In the genomic region with DNA sequence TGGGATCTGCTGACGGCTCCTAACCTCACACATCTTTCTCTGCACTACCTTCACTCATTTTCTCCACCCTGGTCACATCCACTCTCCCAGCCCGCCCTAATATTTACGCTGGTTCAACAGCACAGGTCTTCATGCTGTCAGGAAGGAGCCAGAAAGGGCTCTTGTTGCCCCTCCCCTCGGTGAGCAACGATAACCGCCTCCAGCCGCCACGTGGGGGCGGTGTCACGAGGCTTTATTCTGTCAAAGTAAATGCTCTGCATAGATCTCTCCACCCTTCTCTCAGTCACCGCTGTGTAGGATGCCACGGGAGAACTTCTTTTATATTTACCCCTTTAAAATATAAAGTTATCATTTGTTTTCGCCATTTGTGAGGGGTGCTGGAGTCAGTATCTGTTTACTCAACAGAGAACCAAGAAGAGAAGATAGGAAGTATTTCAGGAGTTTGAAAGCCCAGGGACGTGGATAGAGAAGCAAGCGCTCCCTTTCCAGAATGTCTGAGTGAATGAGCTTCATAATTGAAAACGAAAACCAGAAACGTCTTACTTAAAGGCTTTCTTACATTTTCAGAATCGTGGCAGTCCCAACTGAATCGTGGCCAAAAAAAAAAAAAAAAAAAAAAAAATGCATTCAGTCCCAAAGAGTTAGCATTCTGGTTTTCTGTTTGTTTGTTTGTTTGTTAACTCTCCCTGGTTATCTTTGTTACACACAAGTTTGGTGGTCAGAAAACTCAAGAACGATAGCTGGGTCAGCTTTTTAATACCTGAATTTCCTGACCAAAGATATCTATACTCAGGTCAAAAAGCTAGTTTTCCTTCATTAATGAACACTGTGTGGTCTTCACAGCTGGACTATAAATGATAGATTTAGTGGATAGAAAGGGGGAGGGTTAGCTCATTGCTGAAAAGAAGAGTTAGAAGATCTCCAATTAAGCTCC, we compare ENCODE assay signal across 8 mouse cellular contexts. TPM values are rescaled to one million over a fixed set of nuclear protein-coding genes. Genes with fewer than 3 reads are reported as not detected.
DNase-seq lines count a peak whose midpoint lies in the region; ATAC-seq and TF ChIP-seq lines count a peak whose summit lies in the region.

No protein-coding gene starts in this region.

- no peak for TF ChIP-seq POLR2A in cerebellum, adult 2 months (IDR thresholded peaks at IDR 0.05; ENCODE audit: borderline replicate concordance, insufficient read depth, low read length)

- no peaks in the 10 kb centered on the region for H3K27me3 ChIP-seq in cerebellum, adult 2 months (ENCODE audit: control insufficient read depth, insufficient read depth, low read length)

- ATAC-seq in megakaryocyte, adult 5-6 weeks (ENCODE audit: poor library complexity, severe bottlenecking): peak; percentile 85

- no peaks in the 10 kb centered on the region for H3K4me1 ChIP-seq in cerebellum, adult 2 months (ENCODE audit: control insufficient read depth, insufficient read depth, low read length)

- no peak for TF ChIP-seq CTCF in cerebellum, adult 2 months (IDR thresholded peaks at IDR 0.05; ENCODE audit: borderline replicate concordance, insufficient read depth, low read depth, low read length)

- no peak overlapping the region for H3K27ac ChIP-seq in cerebellum, adult 2 months (ENCODE audit: insufficient read depth, low read length)

- 62% methylated on average over 20 of the region's 20 CpGs for WGBS in cerebellum, adult 2 months

- peak; percentile 4 to 18 for DNase-seq in cerebellum, postnatal 14 days
- DNase-seq in cerebellum, adult 2 months: no peak
- peak; percentile 11 for DNase-seq in right cerebral cortex, postnatal 14 days
- no peak for DNase-seq in right cerebral cortex, postnatal 25 days
- DNase-seq in heart, postnatal 10 days: peak; percentile 3 to 4
- DNase-seq in urinary bladder, postnatal 25 days (ENCODE audit: low spot score): peak; percentile 15
- DNase-seq in gastrocnemius, postnatal 36 days: no peak

- H3K4me3 ChIP-seq in cerebellum, adult 2 months (replicated peaks; ENCODE audit: insufficient read depth, low read depth, low read length): no peak overlapping the region

- intact Hi-C loops in heart, postnatal 10 days (cut with DNase I): no loop called here
- intact Hi-C loops in gastrocnemius, postnatal 36 days (cut with DNase I): no loop called here

RNA-seq across cellular contexts. Expression of a gene that starts 12.6 kb away (rescaled TPM):
- polyA plus RNA-seq in cerebellum, adult 2 months (2012; rRNA removed): not detected in 2 replicates
- not detected for total RNA-seq in heart, postnatal 10 days (2021)
- not detected in 2 replicates for total RNA-seq in megakaryocyte, adult 5-6 weeks (2015)
- total RNA-seq in megakaryocyte, adult 5-6 weeks (2017): not detected in 2 replicates
- not detected for total RNA-seq in gastrocnemius, postnatal 36 days (2021)

RNA-seq across cellular contexts. Expression of a gene that starts 16.7 kb away (rescaled TPM):
- polyA plus RNA-seq in cerebellum, adult 2 months (2012; rRNA removed): not detected in 2 replicates
- not detected for total RNA-seq in heart, postnatal 10 days (2021)
- 3.8 and 11.0 TPM in 2 replicates for total RNA-seq in megakaryocyte, adult 5-6 weeks (2015)
- total RNA-seq in megakaryocyte, adult 5-6 weeks (2017): 2.1 and 4.1 TPM in 2 replicates
- total RNA-seq in gastrocnemius, postnatal 36 days (2021): not detected

Comparison
In these comparisons a context has a peak if more than half of its experiments do, and no peak if none do; other contexts are left out.
1. DNase-seq: peak in cerebellum, postnatal 14 days (2 of 2), right cerebral cortex, postnatal 14 days (single experiment), heart, postnatal 10 days (2 of 2) and urinary bladder, postnatal 25 days (single experiment); none in cerebellum, adult 2 months (0 of 2), right cerebral cortex, postnatal 25 days (single experiment) and gastrocnemius, postnatal 36 days (0 of 2).